Mouse (Mus musculus) erythroblast, embryonic 14.5 days (primary cell): ENCODE data around the gene Bgn.

Experiments
- GATA1 ChIP-seq: IDR thresholded peaks from 2 replicates; pipeline ENCODE4 v1.6.1; 2012; ENCODE audit warnings: low read length, inconsistent platforms, mixed read lengths
- TAL1 ChIP-seq: IDR thresholded peaks from 3 replicates; pipeline ENCODE4 v1.6.1; 2012; ENCODE audit warnings: low read length, inconsistent platforms, mixed read lengths

DNA sequence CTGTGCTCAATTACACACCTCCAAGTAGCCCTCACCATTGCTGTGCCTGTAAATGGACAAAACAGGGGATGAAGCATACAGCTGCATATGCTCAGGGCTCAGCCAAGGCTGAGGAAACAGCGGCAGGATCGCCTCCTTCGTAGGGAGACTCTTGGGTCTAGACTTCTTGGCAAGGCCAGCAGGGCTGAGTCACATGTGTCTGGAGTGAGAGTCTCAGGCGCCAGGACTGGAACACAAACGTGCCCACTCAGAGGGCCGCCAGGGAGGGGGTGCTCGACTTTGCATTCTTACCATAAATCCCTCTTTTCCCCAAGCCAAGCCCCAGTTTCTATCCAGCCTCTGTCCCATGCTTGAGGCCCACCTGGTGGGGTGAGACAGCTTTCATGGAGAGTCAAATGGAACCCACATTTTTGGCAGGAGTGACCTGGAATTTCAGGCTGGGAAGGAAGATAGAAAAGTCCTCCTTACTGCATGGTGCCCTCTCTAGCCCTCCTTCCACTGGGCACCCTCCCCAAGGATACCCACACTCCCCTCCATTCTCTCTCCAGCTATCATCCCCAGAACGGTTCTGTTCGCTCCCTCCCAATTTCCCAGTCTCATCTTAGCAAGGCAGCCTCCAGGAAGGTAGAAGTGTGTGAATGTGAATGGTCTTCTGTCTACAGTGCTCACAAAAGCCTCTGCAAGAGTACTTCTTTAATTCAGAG is 17.8 kb upstream of the Bgn start:
- no peak for TF ChIP-seq GATA1
- TF ChIP-seq TAL1, result no peak
